Mouse (Mus musculus): ENCODE measurements at regions not wholly inside any gene's neighbourhood (a gene's known extent, or its start where the extent isn't known, plus 50 kb on each side); places are given as distances from the start of the nearest gene placed in this dataset.

- Histone ChIP-seq H3K4me2 (ENCODE audit: low read depth) (no peak overlapping the region), H3K27me3 (ENCODE audit: control insufficient read depth, insufficient read depth, low read length) (no peaks in the 10 kb centered on the region), H3K9me3 (ENCODE audit: control insufficient read depth, low read length) (no peaks in the 10 kb centered on the region), H3K9ac (replicated peaks) (no peak overlapping the region), H3K27ac (no peak overlapping the region), H3K4me3 (ENCODE audit: insufficient read depth in 1 of 2, low read depth in 2 of 2, low read length in 2 of 2) (no peak overlapping the region), H3K4me1 (replicated peaks; ENCODE audit: control insufficient read depth in 2 of 2, insufficient read depth in 2 of 2, low read length in 1 of 2) (no peaks in the 10 kb centered on the region), H3K36me3 (replicated peaks; ENCODE audit: control insufficient read depth, insufficient read depth, low read depth) (no peaks in the 10 kb centered on the region)
- DNase-seq (ENCODE audit: low read depth in 3 of 3, low spot score in 3 of 3): no peak
- WGBS (ENCODE audit: insufficient replicate concordance): 64% methylated on average over 4 of the region's 4 CpGs
- TF ChIP-seq EP300 (IDR thresholded peaks at IDR 0.05; ENCODE audit: low read depth) (no peak), CTCF (IDR thresholded peaks at IDR 0.05; ENCODE audit: low read depth) (no peak)
- ATAC-seq (ENCODE audit: insufficient read depth): no peak
Observed at GRCm38 (mm10) chr5:41038790-41039189, 669.2 kb downstream of the Rab28 start.

DNA sequence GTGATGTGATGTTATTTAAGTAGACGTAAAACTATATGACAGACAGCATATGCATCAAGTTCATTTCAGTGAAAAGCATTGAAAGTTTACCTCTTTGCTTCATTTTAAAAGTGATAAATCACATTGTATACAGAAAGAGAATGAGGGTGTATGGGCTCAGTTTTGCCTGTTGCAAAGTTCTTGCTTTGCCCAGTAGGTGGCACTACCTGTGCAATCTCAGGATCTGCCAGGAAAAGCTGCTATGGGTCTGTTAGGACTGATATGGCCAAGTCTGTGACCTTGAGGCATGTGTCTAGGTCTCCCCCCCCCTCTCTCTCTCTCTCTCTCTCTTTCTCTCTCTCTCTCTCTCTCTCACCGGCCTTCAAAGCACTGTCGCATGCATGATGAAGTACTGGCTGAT lies 701.3 kb downstream of the Rab28 start:
- no peaks in the 10 kb centered on the region for H3K4me1 ChIP-seq (replicated peaks; ENCODE audit: control insufficient read depth in 2 of 2, insufficient read depth in 2 of 2, low read length in 1 of 2)
- H3K9me3 ChIP-seq (ENCODE audit: control insufficient read depth, low read length): no peaks in the 10 kb centered on the region
- DNase-seq (ENCODE audit: low read depth in 3 of 3, low spot score in 3 of 3) (no peak), ATAC-seq (ENCODE audit: insufficient read depth) (no peak)
- TF ChIP-seq CTCF (IDR thresholded peaks at IDR 0.05; ENCODE audit: low read depth): peak; percentile 51
- TF ChIP-seq EP300 (IDR thresholded peaks at IDR 0.05; ENCODE audit: low read depth): no peak
- no peak overlapping the region for H3K9ac ChIP-seq (replicated peaks)
- H3K36me3 ChIP-seq (replicated peaks; ENCODE audit: control insufficient read depth, insufficient read depth, low read depth): no peaks in the 10 kb centered on the region
- no peak overlapping the region for H3K4me3 ChIP-seq (ENCODE audit: insufficient read depth in 1 of 2, low read depth in 2 of 2, low read length in 2 of 2)
- H3K27ac ChIP-seq: no peak overlapping the region
- WGBS (ENCODE audit: insufficient replicate concordance): 54% methylated on average over 3 of the region's 3 CpGs
- no peak overlapping the region for H3K4me2 ChIP-seq (ENCODE audit: low read depth)
- no peaks in the 10 kb centered on the region for H3K27me3 ChIP-seq (ENCODE audit: control insufficient read depth, insufficient read depth, low read length)

GRCm38 (mm10) chr5:40986562-40986961 lies 721.4 kb downstream of the Rab28 start:
- H3K27ac ChIP-seq: no peak overlapping the region
- no peaks in the 10 kb centered on the region for H3K27me3 ChIP-seq (ENCODE audit: control insufficient read depth, insufficient read depth, low read length)
- ATAC-seq (ENCODE audit: insufficient read depth) (no peak), DNase-seq (ENCODE audit: low read depth in 3 of 3, low spot score in 3 of 3) (no peak)
- TF ChIP-seq EP300 (IDR thresholded peaks at IDR 0.05; ENCODE audit: low read depth) (no peak), CTCF (IDR thresholded peaks at IDR 0.05; ENCODE audit: low read depth) (no peak)
- no peaks in the 10 kb centered on the region for H3K9me3 ChIP-seq (ENCODE audit: control insufficient read depth, low read length)
- H3K4me1 ChIP-seq (replicated peaks; ENCODE audit: control insufficient read depth in 2 of 2, insufficient read depth in 2 of 2, low read length in 1 of 2): no peaks in the 10 kb centered on the region
- no peak overlapping the region for H3K4me3 ChIP-seq (ENCODE audit: insufficient read depth in 1 of 2, low read depth in 2 of 2, low read length in 2 of 2)
- H3K9ac ChIP-seq (replicated peaks): no peak overlapping the region
- H3K36me3 ChIP-seq (replicated peaks; ENCODE audit: control insufficient read depth, insufficient read depth, low read depth): no peaks in the 10 kb centered on the region
- WGBS (ENCODE audit: insufficient replicate concordance): 58% methylated on average over 7 of the region's 7 CpGs
- H3K4me2 ChIP-seq (ENCODE audit: low read depth): no peak overlapping the region

- no peak for DNase-seq (ENCODE audit: low read depth in 3 of 3, low spot score in 3 of 3)
- ATAC-seq (ENCODE audit: insufficient read depth): no peak
- Histone ChIP-seq H3K4me3 (ENCODE audit: insufficient read depth in 1 of 2, low read depth in 2 of 2, low read length in 2 of 2) (no peak overlapping the region), H3K27ac (no peak overlapping the region), H3K4me1 (replicated peaks; ENCODE audit: control insufficient read depth in 2 of 2, insufficient read depth in 2 of 2, low read length in 1 of 2) (no peaks in the 10 kb centered on the region), H3K36me3 (replicated peaks; ENCODE audit: control insufficient read depth, insufficient read depth, low read depth) (no peaks in the 10 kb centered on the region), H3K9ac (replicated peaks) (no peak overlapping the region), H3K4me2 (ENCODE audit: low read depth) (no peak overlapping the region), H3K27me3 (ENCODE audit: control insufficient read depth, insufficient read depth, low read length) (no peaks in the 10 kb centered on the region), H3K9me3 (ENCODE audit: control insufficient read depth, low read length) (no peaks in the 10 kb centered on the region)
- WGBS (ENCODE audit: insufficient replicate concordance): 56% methylated on average over 1 of the region's 1 CpGs
- TF ChIP-seq CTCF (IDR thresholded peaks at IDR 0.05; ENCODE audit: low read depth): no peak
- no peak for TF ChIP-seq EP300 (IDR thresholded peaks at IDR 0.05; ENCODE audit: low read depth)
Observed at GRCm38 (mm10) chr5:40974892-40975291, 733.1 kb downstream of the Rab28 start.

GRCm38 (mm10) chr5:40952901-40953595 lies 754.9 kb downstream of the Rab28 start:
- H3K9ac ChIP-seq (replicated peaks): no peak overlapping the region
- ATAC-seq (ENCODE audit: insufficient read depth) (no peak), DNase-seq (ENCODE audit: low read depth in 3 of 3, low spot score in 3 of 3) (peak in 1 of 3 experiments; percentile 6)
- TF ChIP-seq EP300 (IDR thresholded peaks at IDR 0.05; ENCODE audit: low read depth) (no peak), CTCF (IDR thresholded peaks at IDR 0.05; ENCODE audit: low read depth) (peak; percentile 65)
- H3K27me3 ChIP-seq (ENCODE audit: control insufficient read depth, insufficient read depth, low read length): no peaks in the 10 kb centered on the region
- H3K9me3 ChIP-seq (ENCODE audit: control insufficient read depth, low read length): no peaks in the 10 kb centered on the region
- H3K4me1 ChIP-seq (replicated peaks; ENCODE audit: control insufficient read depth in 2 of 2, insufficient read depth in 2 of 2, low read length in 1 of 2): no peaks in the 10 kb centered on the region
- 2% methylated on average over 4 of the region's 4 CpGs for WGBS (ENCODE audit: insufficient replicate concordance)
- H3K4me2 ChIP-seq (ENCODE audit: low read depth): no peak overlapping the region
- no peaks in the 10 kb centered on the region for H3K36me3 ChIP-seq (replicated peaks; ENCODE audit: control insufficient read depth, insufficient read depth, low read depth)
- no peak overlapping the region for H3K4me3 ChIP-seq (ENCODE audit: insufficient read depth in 1 of 2, low read depth in 2 of 2, low read length in 2 of 2)
- H3K27ac ChIP-seq: no peak overlapping the region
